Mouse (Mus musculus): ENCODE results near the gene Rfc2. TPM values are rescaled to one million over a fixed set of nuclear protein-coding genes. Genes with fewer than 3 reads are reported as not detected.

Rfc2 gene
- total RNA-seq, 2 experiments from 2014 or later = 63.0 to 65.2 TPM

- DNase-seq (ENCODE audit: low spot score in 2 of 2) = no peak
These were observed 16.9 kb upstream of the Rfc2 start for GRCm38 (mm10) chr5:134564272-134564671.

GRCm38 (mm10) chr5:134565696-134566095 is 15.5 kb upstream of the Rfc2 start:
- no peak for DNase-seq (ENCODE audit: low spot score in 2 of 2)

GRCm38 (mm10) chr5:134567445-134567844 is 13.7 kb upstream of the Rfc2 start:
- no peak for DNase-seq (ENCODE audit: low spot score in 2 of 2)

- no peak for DNase-seq (ENCODE audit: low spot score in 2 of 2)
These were observed 13.1 kb upstream of the Rfc2 start for GRCm38 (mm10) chr5:134568030-134568429.

GRCm38 (mm10) chr5:134568964-134569491 is 12.1 kb upstream of the Rfc2 start:
- DNase-seq (ENCODE audit: low spot score in 2 of 2) = no peak

- peak in 1 of 2 experiments; percentile 51 for DNase-seq (ENCODE audit: low spot score in 2 of 2)
These were observed 9.2 kb upstream of the Rfc2 start for GRCm38 (mm10) chr5:134571730-134572507.

- DNase-seq (ENCODE audit: low spot score in 2 of 2) = no peak
These were observed 8.5 kb upstream of the Rfc2 start for GRCm38 (mm10) chr5:134572508-134573214.

GRCm38 (mm10) chr5:134575833-134576232 is 5.3 kb upstream of the Rfc2 start:
- no peak for DNase-seq (ENCODE audit: low spot score in 2 of 2)

- no peak for DNase-seq (ENCODE audit: low spot score in 2 of 2)
These were observed 4.5 kb upstream of the Rfc2 start for GRCm38 (mm10) chr5:134576517-134577220.

- no peak for DNase-seq (ENCODE audit: low spot score in 2 of 2)
These were observed 3.6 kb upstream of the Rfc2 start for GRCm38 (mm10) chr5:134577534-134577933.

- DNase-seq (ENCODE audit: low spot score in 2 of 2) = no peak
These were observed 2.0 kb upstream of the Rfc2 start for GRCm38 (mm10) chr5:134579135-134579534.

GRCm38 (mm10) chr5:134582221-134582907 is 1.2 kb downstream of the Rfc2 start:
- DNase-seq (ENCODE audit: low spot score in 2 of 2) = peak; percentile 98 to 99

GRCm38 (mm10) chr5:134583006-134583883 is 2.1 kb downstream of the Rfc2 start:
- no peak for DNase-seq (ENCODE audit: low spot score in 2 of 2)

- DNase-seq (ENCODE audit: low spot score in 2 of 2) = no peak
These were observed 2.7 kb downstream of the Rfc2 start for GRCm38 (mm10) chr5:134583884-134584213.

- DNase-seq (ENCODE audit: low spot score in 2 of 2) = no peak
These were observed 3.6 kb downstream of the Rfc2 start for GRCm38 (mm10) chr5:134584798-134585197.

GRCm38 (mm10) chr5:134589900-134590299 is 8.7 kb downstream of the Rfc2 start:
- DNase-seq (ENCODE audit: low spot score in 2 of 2) = no peak

GRCm38 (mm10) chr5:134592026-134592581 is 10.9 kb downstream of the Rfc2 start:
- no peak for DNase-seq (ENCODE audit: low spot score in 2 of 2)

GRCm38 (mm10) chr5:134593093-134593492 is 11.9 kb downstream of the Rfc2 start:
- no peak for DNase-seq (ENCODE audit: low spot score in 2 of 2)

GRCm38 (mm10) chr5:134597711-134598110 is 16.5 kb downstream of the Rfc2 start:
- DNase-seq (ENCODE audit: low spot score in 2 of 2) = no peak

GRCm38 (mm10) chr5:134604376-134604775 is 23.2 kb downstream of the Rfc2 start:
- DNase-seq (ENCODE audit: low spot score in 2 of 2) = no peak
